Mouse (Mus musculus) intestine, embryonic 16.5 days (tissue): Measurements from ENCODE around the gene Sema4f. TPM values are rescaled to one million over a fixed set of nuclear protein-coding genes. Genes with fewer than 3 reads are reported as not detected.

Experiments used
- ATAC-seq: fragments of 200-750 bp; cut with Nextera tagmentation; 2 replicates; pipeline ENCODE4 v1.8.0; 2017; ENCODE audit warnings: moderate TSS enrichment, moderate library complexity
- H3K27ac ChIP-seq: fragments of 300-500 bp; sonication (generic); 2 replicates; pipeline ENCODE4 v1.5.1; 2014; ENCODE audit warnings: mild to moderate bottlenecking, low read length
- H3K27me3 ChIP-seq: fragments of 300-500 bp; sonication (generic); replicated peaks from 2 replicates; pipeline ENCODE4 v1.6.1; 2014; ENCODE audit warnings: low read length, control low read depth, mixed read lengths; ENCODE audit not compliant: control insufficient read depth, insufficient read depth
- H3K36me3 ChIP-seq: fragments of 300-500 bp; sonication (generic); 2 replicates; pipeline ENCODE4 v1.6.1; 2014; ENCODE audit warnings: low read length, control low read depth; ENCODE audit not compliant: control insufficient read depth, insufficient read depth
- H3K4me1 ChIP-seq: fragments of 300-500 bp; sonication (generic); 2 replicates; pipeline ENCODE4 v1.6.1; 2014; ENCODE audit warnings: low read length, control low read depth, mixed read lengths; ENCODE audit not compliant: control insufficient read depth, insufficient read depth
- H3K4me2 ChIP-seq: fragments of 300-500 bp; sonication (generic); 2 replicates; pipeline ENCODE4 v1.6.1; 2014; ENCODE audit warnings: low read depth, low read length, control low read depth
- H3K4me3 ChIP-seq: fragments of 300-500 bp; sonication (generic); 2 replicates; pipeline ENCODE4 v1.5.1; 2014; ENCODE audit warnings: mild to moderate bottlenecking, low read length
- H3K9ac ChIP-seq: fragments of 300-500 bp; sonication (generic); 2 replicates; pipeline ENCODE4 v1.6.1; 2014; ENCODE audit warnings: low read depth, low read length
- H3K9me3 ChIP-seq: fragments of 300-500 bp; sonication (generic); 2 replicates; pipeline ENCODE4 v1.6.1; 2016; ENCODE audit warnings: low read length, control low read depth; ENCODE audit not compliant: control insufficient read depth
- WGBS: fragments of 180-500 bp; shearing (Covaris S2); extraction: QIAGEN DNeasy Blood & Tissue Kit; methylation state at CpG from one replicate; pipeline ENCODE4 v1.1.7; 2014; 5-methylcytosine and 5-hydroxymethylcytosine counted together
- polyA plus RNA-seq: library from polyadenylated mRNA; unstranded; fragments of >200 nt; fragmentation: Nextera tagmentation; extraction: Ambion mirVana; gene quantifications from 2 replicates; pipeline ENCODE4 v1.2.1, GENCODE M21; 2015

Sema4f gene
- polyA plus RNA-seq, 1 experiment from 2014 or later, result 1.2 TPM

DNA sequence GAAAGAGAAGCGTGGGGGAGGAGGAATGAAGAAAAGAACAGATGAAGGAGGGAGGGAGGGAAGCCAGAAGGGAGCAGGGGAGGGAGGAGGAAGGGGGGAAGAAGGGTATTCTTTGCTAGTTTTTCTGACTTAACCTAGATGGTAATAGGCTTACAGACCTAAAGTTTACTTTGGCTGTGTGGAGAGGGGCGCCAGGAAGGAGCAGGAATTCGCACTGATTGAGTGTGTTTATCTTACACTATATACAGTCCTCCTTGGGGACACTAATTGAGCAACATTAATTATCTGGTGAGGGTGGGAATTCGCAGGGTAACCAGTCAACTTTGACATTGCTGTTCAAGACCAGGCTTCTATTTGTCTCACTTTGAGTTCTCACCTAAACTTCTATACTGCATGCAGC is 40.8 kb downstream of the Sema4f start:
- ATAC-seq, result peak; percentile 74
- no peak overlapping the region for H3K4me2 ChIP-seq
- no peak overlapping the region for H3K9ac ChIP-seq

GRCm38 (mm10) chr6:82898227-82898626 is 41.3 kb downstream of the Sema4f start:
- 58% methylated on average over 4 of the region's 4 CpGs for WGBS
- ATAC-seq, result peak; percentile 29
- Histone ChIP-seq H3K9me3 (no peaks in the 10 kb centered on the region), H3K4me1 (peaks cover 14% of the 10 kb centered on the region; the same call in 1 of the 2 replicates), H3K36me3 (no peaks in the 10 kb centered on the region), H3K4me3 (no peak overlapping the region), H3K27me3 (no peaks in the 10 kb centered on the region), H3K4me2 (no peak overlapping the region), H3K9ac (no peak overlapping the region), H3K27ac (peak overlapping the region; percentile 70)

More for the DNA sequence above, 40.8 kb downstream of the Sema4f start:
- H3K27ac ChIP-seq, result peak overlapping the region; percentile 70
- H3K4me3 ChIP-seq, result no peak overlapping the region
- no peaks in the 10 kb centered on the region for H3K27me3 ChIP-seq
- WGBS, result 29% methylated on average over 4 of the region's 4 CpGs
- H3K4me1 ChIP-seq, result peaks cover 14% of the 10 kb centered on the region; the same call in 1 of the 2 replicates
- no peaks in the 10 kb centered on the region for H3K9me3 ChIP-seq
- no peaks in the 10 kb centered on the region for H3K36me3 ChIP-seq

GRCm38 (mm10) chr6:82897311-82897710 is 42.3 kb downstream of the Sema4f start:
- H3K4me1 ChIP-seq, result peaks cover 14% of the 10 kb centered on the region; the same call in 1 of the 2 replicates
- ATAC-seq, result no peak
- no peak overlapping the region for H3K27ac ChIP-seq
- no peak overlapping the region for H3K4me2 ChIP-seq
- no peaks in the 10 kb centered on the region for H3K27me3 ChIP-seq
- WGBS, result 62% methylated on average over 3 of the region's 3 CpGs
- no peak overlapping the region for H3K9ac ChIP-seq
- no peaks in the 10 kb centered on the region for H3K36me3 ChIP-seq
- H3K9me3 ChIP-seq, result no peaks in the 10 kb centered on the region
- no peak overlapping the region for H3K4me3 ChIP-seq

DNA sequence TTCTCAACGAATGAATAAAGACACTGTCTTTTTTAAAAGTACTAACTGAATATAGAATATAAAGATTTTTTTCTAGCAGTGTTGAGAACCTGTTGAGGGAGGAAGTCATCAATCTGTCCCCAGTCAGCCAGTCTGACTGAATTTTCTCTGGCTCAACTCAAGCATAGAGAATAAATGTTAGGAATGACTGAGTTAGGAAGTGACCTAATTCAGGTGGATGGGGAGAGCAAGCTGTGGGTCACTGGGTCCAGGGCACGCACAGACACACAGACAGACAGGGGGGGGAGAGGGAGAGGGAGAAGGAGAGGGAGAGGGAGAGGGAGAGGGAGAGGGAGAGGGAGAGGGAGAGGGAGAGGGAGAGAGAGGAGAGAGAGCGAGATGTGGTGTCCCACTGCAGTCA is 46.2 kb downstream of the Sema4f start:
- H3K9ac ChIP-seq, result no peak overlapping the region
- H3K36me3 ChIP-seq, result no peaks in the 10 kb centered on the region
- H3K4me1 ChIP-seq, result peaks cover 10% of the 10 kb centered on the region
- ATAC-seq, result no peak
- H3K9me3 ChIP-seq, result no peaks in the 10 kb centered on the region
- H3K4me2 ChIP-seq, result no peak overlapping the region
- H3K4me3 ChIP-seq, result no peak overlapping the region
- WGBS, result 63% methylated on average over 3 of the region's 3 CpGs
- H3K27ac ChIP-seq, result no peak overlapping the region
- H3K27me3 ChIP-seq, result no peaks in the 10 kb centered on the region

DNA sequence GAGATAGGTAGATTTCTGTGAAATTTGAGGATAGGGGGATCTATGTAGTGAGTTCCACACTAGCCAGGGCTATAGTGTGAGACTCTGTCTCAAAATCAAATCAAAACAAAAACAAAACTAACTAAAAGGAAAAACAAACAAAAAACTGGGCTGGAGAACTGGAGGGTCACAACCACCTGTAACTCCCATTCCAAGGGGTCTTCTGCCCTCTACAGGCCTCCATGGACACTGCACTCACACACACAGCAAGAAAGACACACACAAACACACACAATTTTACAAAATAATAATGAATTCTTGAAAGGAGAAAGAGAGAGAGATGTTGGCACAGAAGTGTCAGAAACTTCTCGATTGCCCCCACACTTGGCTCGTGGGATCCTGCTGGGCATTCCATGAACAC is 47.0 kb downstream of the Sema4f start:
- H3K9ac ChIP-seq, result no peak overlapping the region
- H3K4me2 ChIP-seq, result no peak overlapping the region
- ATAC-seq, result no peak
- no peak overlapping the region for H3K27ac ChIP-seq
- H3K9me3 ChIP-seq, result no peaks in the 10 kb centered on the region
- H3K4me1 ChIP-seq, result peaks cover 1% of the 10 kb centered on the region
- H3K27me3 ChIP-seq, result no peaks in the 10 kb centered on the region
- H3K4me3 ChIP-seq, result no peak overlapping the region
- no peaks in the 10 kb centered on the region for H3K36me3 ChIP-seq
- 88% methylated on average over 2 of the region's 2 CpGs for WGBS

- no peaks in the 10 kb centered on the region for H3K36me3 ChIP-seq
- no peak overlapping the region for H3K4me3 ChIP-seq
- no peak overlapping the region for H3K9ac ChIP-seq
- H3K4me1 ChIP-seq, result no peaks in the 10 kb centered on the region; the same call in 1 of the 2 replicates
- ATAC-seq, result peak; percentile 77
- H3K27me3 ChIP-seq, result no peaks in the 10 kb centered on the region
- H3K9me3 ChIP-seq, result no peaks in the 10 kb centered on the region
- no peak overlapping the region for H3K4me2 ChIP-seq
- 32% methylated on average over 6 of the region's 6 CpGs for WGBS
- H3K27ac ChIP-seq, result no peak overlapping the region
These were observed 48.1 kb downstream of the Sema4f start for GRCm38 (mm10) chr6:82891488-82891887.

DNA sequence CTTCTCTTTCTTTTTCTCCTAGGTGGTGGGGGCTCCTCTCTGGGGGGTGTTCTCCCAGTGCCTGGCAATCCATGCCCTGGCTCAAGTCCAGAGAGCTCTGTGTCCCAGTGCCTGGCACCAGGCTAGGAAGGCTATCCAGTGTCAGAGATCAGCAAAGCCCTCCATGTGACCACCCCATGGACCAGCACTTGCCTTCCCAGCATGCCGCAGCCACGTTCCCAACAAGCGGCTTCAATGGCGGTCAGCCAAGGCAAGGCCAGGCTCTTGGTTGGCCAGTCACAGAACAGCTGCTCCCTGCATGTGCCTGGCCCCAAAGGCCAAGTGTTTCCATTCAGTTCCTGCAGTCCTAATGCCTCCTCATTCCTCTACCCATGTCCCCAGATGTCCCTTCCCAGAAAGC is 53.2 kb downstream of the Sema4f start:
- Histone ChIP-seq H3K9ac (no peak overlapping the region), H3K27me3 (no peaks in the 10 kb centered on the region), H3K27ac (no peak overlapping the region), H3K4me2 (no peak overlapping the region), H3K36me3 (no peaks in the 10 kb centered on the region), H3K4me1 (no peaks in the 10 kb centered on the region; the same call in none of the 2 replicates), H3K9me3 (no peaks in the 10 kb centered on the region), H3K4me3 (no peak overlapping the region)
- 85% methylated on average over 4 of the region's 4 CpGs for WGBS
- no peak for ATAC-seq

DNA sequence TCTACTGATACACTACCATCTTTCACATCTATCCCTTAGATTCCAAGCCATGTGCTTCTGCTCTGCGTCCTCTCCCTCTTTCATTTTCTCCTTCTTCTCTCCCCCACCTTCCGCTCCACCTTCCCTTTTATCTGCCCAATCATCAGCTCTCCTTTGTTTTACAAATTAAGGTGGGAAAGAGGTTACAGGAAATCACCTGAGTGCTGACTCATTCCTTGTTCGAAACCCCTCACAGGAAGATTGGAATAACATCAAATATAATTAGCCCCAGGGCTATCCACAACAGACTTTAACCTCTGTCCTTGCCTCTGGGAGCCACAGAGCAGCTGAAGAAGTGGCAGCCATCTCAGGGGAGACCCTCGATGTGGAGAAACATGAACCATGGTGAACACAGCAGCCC is 53.7 kb downstream of the Sema4f start:
- Histone ChIP-seq H3K9ac (no peak overlapping the region), H3K9me3 (no peaks in the 10 kb centered on the region), H3K27me3 (no peaks in the 10 kb centered on the region), H3K36me3 (no peaks in the 10 kb centered on the region), H3K4me1 (no peaks in the 10 kb centered on the region; the same call in 1 of the 2 replicates), H3K4me2 (no peak overlapping the region), H3K27ac (no peak overlapping the region), H3K4me3 (no peak overlapping the region)
- ATAC-seq, result no peak
- 87% methylated on average over 4 of the region's 4 CpGs for WGBS

GRCm38 (mm10) chr6:82885441-82885840 is 54.1 kb downstream of the Sema4f start:
- Histone ChIP-seq H3K36me3 (no peaks in the 10 kb centered on the region), H3K9ac (no peak overlapping the region), H3K9me3 (no peaks in the 10 kb centered on the region), H3K27me3 (no peaks in the 10 kb centered on the region), H3K4me1 (no peaks in the 10 kb centered on the region; the same call in 1 of the 2 replicates), H3K4me2 (no peak overlapping the region), H3K4me3 (no peak overlapping the region), H3K27ac (no peak overlapping the region)
- WGBS, result 82% methylated on average over 2 of the region's 2 CpGs
- ATAC-seq, result no peak

GRCm38 (mm10) chr6:82884570-82884969 is 55.0 kb downstream of the Sema4f start:
- Histone ChIP-seq H3K27ac (no peak overlapping the region), H3K4me3 (no peak overlapping the region), H3K4me1 (no peaks in the 10 kb centered on the region; the same call in 1 of the 2 replicates), H3K9ac (no peak overlapping the region), H3K27me3 (no peaks in the 10 kb centered on the region), H3K4me2 (no peak overlapping the region), H3K9me3 (no peaks in the 10 kb centered on the region), H3K36me3 (no peaks in the 10 kb centered on the region)
- ATAC-seq, result no peak
- 69% methylated on average over 3 of the region's 3 CpGs for WGBS
